Mouse (Mus musculus): ENCODE measurements at regions not wholly inside any gene's neighbourhood (a gene's known extent, or its start where the extent isn't known, plus 50 kb on each side); places are given as distances from the start of the nearest gene placed in this dataset.

DNA sequence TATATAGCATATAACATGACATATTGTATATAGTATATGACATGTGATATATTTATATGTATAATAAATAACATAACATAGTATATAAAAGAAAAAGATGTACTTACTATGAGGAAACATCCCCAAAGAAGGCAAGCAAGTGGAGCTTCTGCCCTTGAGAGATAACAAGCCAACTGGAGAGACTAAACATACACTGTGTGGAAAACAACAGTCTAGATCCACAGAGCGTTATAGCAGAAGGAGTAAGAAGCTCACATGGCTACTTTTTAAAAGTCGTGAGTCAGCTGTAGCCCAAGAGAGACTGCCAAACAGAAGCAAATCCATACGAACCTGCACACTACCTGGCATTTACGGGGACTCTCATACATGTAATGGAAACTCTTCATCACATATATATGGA is 219.9 kb downstream of the Cog6 start:
- TF ChIP-seq CTCF (conservative IDR thresholded peaks at IDR 0.05; ENCODE audit: insufficient read depth, insufficient read length, low read depth, low read length) = no peak
- TF ChIP-seq POLR2A (IDR thresholded peaks at IDR 0.05; ENCODE audit: low read depth, low read length) = no peak

All from kidney, adult 2 months (tissue).